Mouse (Mus musculus): Measurements from ENCODE around the gene Ksr2. TPM values are rescaled to one million over a fixed set of nuclear protein-coding genes. Genes with fewer than 3 reads are reported as not detected.
"Not testable (repeated sequence)": the region's sequence is repeated elsewhere in the genome, so short reads cannot be mapped to it uniquely, and the experiment has no call there.

Ksr2 gene
- polyA plus RNA-seq, 1 experiment from 2014 or later, result 1.1 TPM

DNA sequence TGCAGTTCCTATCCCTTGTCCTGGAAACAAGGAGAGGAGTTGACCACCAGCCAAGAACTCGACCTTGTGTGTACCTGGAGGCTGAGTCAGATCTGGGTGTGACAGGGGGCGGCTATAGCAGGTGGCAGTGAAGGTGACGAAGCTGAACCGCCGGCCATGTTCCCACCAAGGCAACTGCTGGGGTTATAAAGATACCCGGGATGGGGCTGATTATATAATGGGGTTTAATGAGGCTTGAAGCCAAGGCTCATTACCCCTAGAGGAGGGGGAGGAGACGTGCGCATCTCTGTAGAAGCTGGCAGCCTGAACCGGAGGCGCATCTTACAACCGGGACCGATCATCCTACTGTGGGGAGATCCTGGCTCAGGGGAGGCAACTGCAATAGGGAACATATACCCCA is 208.4 kb downstream of the Ksr2 start:
- no peaks in the 10 kb centered on the region for H3K36me3 ChIP-seq
- ATAC-seq (ENCODE audit: insufficient number of reproducible peaks, low FRiP score, low TSS enrichment, low read depth), result no peak
- 65% methylated on average over 12 of the region's 12 CpGs for WGBS
- H3K9ac ChIP-seq, result no peak overlapping the region
- no peak overlapping the region for H3K4me2 ChIP-seq (replicated peaks)
- H3K4me1 ChIP-seq, result no peaks in the 10 kb centered on the region
- H3K27ac ChIP-seq (replicated peaks), result no peak overlapping the region
- H3K4me3 ChIP-seq (replicated peaks), result no peak overlapping the region
- H3K27me3 ChIP-seq, result no peaks in the 10 kb centered on the region
- no peaks in the 10 kb centered on the region for H3K9me3 ChIP-seq (replicated peaks)

DNA sequence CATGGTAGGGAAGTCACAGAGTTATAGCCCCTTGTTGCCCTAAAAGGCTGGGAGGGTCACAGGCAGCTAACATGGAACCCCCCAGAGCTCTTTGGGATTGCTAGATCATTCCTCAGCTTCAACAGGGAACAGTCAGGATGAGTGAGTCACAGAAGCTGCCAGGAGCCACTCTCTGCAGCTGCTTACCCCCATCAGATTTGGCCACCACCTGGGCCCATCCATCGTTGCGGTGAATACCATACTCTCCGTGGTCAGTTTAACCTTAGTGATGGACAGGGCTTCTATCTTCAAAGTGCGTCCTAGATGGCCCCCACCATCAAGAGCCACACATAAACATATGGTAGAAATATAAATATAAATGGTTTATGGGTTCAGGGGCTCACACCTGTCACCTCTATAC is 209.4 kb downstream of the Ksr2 start:
- H3K4me2 ChIP-seq (replicated peaks); ATAC-seq (ENCODE audit: insufficient number of reproducible peaks, low FRiP score, low TSS enrichment, low read depth); H3K27ac ChIP-seq (replicated peaks); H3K9ac ChIP-seq; H3K36me3 ChIP-seq; H3K9me3 ChIP-seq (replicated peaks); H3K4me1 ChIP-seq; H3K4me3 ChIP-seq (replicated peaks); H3K27me3 ChIP-seq: not testable (repeated sequence)
- 72% methylated on average over 4 of the region's 4 CpGs for WGBS

DNA sequence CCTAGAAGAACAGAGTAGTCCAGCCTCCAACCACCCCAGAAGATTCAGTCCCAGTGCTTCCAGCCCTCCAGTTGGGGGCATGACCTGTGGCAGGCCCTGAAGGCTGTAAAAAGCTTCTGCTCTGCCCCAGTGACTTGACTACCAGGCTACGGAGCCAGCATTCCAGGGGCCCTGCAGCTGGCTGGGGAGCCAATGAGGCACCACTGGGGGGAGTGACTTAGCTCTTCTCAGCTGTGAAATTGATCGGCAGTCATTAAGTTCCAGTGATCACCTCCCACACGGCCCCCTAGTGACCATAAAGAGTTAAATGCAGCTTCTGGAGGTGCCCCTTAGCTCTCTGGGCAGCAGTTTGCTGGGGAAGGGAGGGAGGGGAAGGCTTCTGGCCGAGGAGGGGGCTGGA is 213.1 kb downstream of the Ksr2 start:
- H3K4me3 ChIP-seq (replicated peaks), result no peak overlapping the region
- no peak for ATAC-seq (ENCODE audit: insufficient number of reproducible peaks, low FRiP score, low TSS enrichment, low read depth)
- H3K27ac ChIP-seq (replicated peaks), result no peak overlapping the region
- H3K4me2 ChIP-seq (replicated peaks), result no peak overlapping the region
- H3K27me3 ChIP-seq, result no peaks in the 10 kb centered on the region
- H3K4me1 ChIP-seq, result no peaks in the 10 kb centered on the region
- H3K9me3 ChIP-seq (replicated peaks), result no peaks in the 10 kb centered on the region
- WGBS, result 9% methylated on average over 4 of the region's 4 CpGs
- no peak overlapping the region for H3K9ac ChIP-seq
- H3K36me3 ChIP-seq, result no peaks in the 10 kb centered on the region

DNA sequence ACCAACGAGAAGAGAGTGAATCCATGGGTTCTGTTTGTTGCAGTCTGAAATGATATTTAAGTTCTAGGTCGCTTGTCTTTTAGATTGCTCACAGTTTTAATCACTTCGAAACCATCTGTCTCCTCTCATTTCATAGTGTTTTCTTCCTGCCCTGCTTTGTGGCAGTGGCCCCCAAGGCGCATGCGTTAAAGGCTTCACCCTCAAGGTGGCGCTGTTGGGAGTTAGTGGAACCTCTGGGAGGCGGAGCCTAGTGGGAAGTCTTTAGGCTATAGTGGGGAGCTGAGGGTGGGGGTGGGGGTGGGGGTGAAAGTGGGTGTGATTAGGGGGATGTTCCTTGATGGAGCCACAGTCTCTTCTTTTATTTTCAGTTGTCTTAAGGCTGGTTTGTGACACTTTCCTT is 214.6 kb downstream of the Ksr2 start:
- WGBS, result 48% methylated on average over 7 of the region's 7 CpGs
- no peak overlapping the region for H3K4me3 ChIP-seq (replicated peaks)
- no peaks in the 10 kb centered on the region for H3K4me1 ChIP-seq
- H3K36me3 ChIP-seq, result no peaks in the 10 kb centered on the region
- H3K4me2 ChIP-seq (replicated peaks), result no peak overlapping the region
- ATAC-seq (ENCODE audit: insufficient number of reproducible peaks, low FRiP score, low TSS enrichment, low read depth), result no peak
- H3K9ac ChIP-seq, result no peak overlapping the region
- H3K27me3 ChIP-seq, result no peaks in the 10 kb centered on the region
- no peak overlapping the region for H3K27ac ChIP-seq (replicated peaks)
- no peaks in the 10 kb centered on the region for H3K9me3 ChIP-seq (replicated peaks)

DNA sequence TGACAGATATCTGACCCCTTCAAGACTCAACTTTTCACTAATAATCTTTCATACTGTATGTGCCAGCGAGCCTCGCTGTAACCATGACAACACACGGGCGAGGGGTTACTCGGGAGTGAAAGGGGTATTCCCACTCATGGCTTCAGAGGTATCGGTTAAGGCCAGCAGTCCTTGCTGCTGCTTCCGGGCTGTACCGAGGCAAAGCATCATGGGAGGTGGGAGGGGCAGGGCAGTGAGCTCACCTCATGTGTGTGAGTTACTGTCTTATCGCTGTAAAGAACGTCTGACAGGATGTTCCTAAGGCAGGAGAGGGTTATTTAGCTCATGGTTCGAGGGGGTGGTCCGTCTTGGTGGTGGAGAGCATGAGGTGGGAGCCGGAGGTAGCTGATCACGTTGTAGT is 215.8 kb downstream of the Ksr2 start:
- H3K36me3 ChIP-seq, result no peaks in the 10 kb centered on the region
- no peak overlapping the region for H3K9ac ChIP-seq
- no peaks in the 10 kb centered on the region for H3K27me3 ChIP-seq
- ATAC-seq (ENCODE audit: insufficient number of reproducible peaks, low FRiP score, low TSS enrichment, low read depth), result no peak
- 88% methylated on average over 14 of the region's 14 CpGs for WGBS
- no peaks in the 10 kb centered on the region for H3K9me3 ChIP-seq (replicated peaks)
- H3K4me1 ChIP-seq, result no peaks in the 10 kb centered on the region
- no peak overlapping the region for H3K4me2 ChIP-seq (replicated peaks)
- no peak overlapping the region for H3K27ac ChIP-seq (replicated peaks)
- H3K4me3 ChIP-seq (replicated peaks), result no peak overlapping the region

DNA sequence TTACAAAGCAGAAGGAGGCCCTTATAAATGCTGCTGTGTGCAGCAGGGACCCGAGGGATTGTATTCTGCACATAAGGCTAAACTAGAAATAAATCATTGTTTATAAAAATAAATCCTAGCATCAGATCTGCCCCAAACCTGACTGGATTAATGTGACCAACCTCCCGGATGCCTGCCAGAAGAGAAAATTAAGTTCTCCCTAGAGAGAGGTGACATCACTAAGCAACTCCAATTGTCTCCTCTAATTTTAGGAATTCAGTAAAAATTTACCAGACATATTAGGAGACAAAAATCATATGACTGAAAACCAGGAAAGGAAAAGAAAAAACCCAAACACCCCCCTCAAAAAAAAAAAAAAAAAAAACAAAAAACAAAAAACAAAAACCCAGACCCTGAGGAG is 221.4 kb downstream of the Ksr2 start:
- Histone ChIP-seq H3K27ac (replicated peaks) (no peak overlapping the region), H3K4me1 (no peaks in the 10 kb centered on the region), H3K36me3 (no peaks in the 10 kb centered on the region), H3K27me3 (no peaks in the 10 kb centered on the region), H3K4me3 (replicated peaks) (no peak overlapping the region), H3K9me3 (replicated peaks) (no peaks in the 10 kb centered on the region), H3K9ac (no peak overlapping the region), H3K4me2 (replicated peaks) (no peak overlapping the region)
- WGBS, result 61% methylated on average over 2 of the region's 2 CpGs
- ATAC-seq (ENCODE audit: insufficient number of reproducible peaks, low FRiP score, low TSS enrichment, low read depth), result no peak

DNA sequence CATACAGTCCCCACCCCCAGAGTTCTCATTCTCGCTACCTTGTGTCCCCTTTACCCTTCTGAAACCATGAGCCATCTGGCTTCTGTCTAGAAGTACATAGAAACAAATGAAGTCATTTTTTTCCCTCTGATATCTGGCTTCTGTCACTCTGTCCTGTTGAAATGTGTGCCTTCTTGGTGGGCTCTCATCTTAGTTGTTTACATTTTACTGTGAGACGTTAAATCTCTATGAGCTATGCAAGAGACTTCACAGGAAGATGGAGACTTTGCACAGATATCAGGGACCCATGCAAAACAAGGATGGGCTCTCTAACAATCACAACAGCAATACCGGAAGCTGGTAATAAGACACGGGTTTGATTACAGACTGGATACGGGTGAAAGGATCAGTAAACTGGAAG is 222.0 kb downstream of the Ksr2 start:
- no peak for ATAC-seq (ENCODE audit: insufficient number of reproducible peaks, low FRiP score, low TSS enrichment, low read depth)
- no peak overlapping the region for H3K27ac ChIP-seq (replicated peaks)
- H3K4me1 ChIP-seq, result no peaks in the 10 kb centered on the region
- H3K9ac ChIP-seq, result no peak overlapping the region
- H3K4me2 ChIP-seq (replicated peaks), result no peak overlapping the region
- H3K27me3 ChIP-seq, result no peaks in the 10 kb centered on the region
- no peaks in the 10 kb centered on the region for H3K36me3 ChIP-seq
- H3K9me3 ChIP-seq (replicated peaks), result no peaks in the 10 kb centered on the region
- no peak overlapping the region for H3K4me3 ChIP-seq (replicated peaks)
- WGBS, result 65% methylated on average over 5 of the region's 5 CpGs

DNA sequence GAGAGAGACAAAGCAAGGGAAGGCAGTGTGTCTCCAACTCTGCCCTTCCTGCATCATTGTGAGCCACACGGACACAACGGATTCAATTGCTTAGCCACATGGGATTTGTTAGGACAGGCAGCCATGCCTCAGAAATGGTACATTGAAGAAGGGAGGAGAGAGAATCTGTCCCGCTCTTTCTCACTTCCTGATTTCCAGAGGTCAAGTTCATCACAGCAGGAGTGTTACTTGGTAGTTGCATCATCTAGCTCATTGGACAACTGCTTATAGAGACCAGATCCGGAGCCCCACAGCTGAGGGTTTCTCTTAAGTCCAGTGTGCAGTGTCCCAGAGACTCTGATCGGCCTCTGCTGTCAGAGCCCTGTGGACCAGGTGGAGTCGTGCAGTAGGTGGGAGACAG is 227.8 kb downstream of the Ksr2 start:
- Histone ChIP-seq H3K4me2 (replicated peaks) (no peak overlapping the region), H3K4me3 (replicated peaks) (no peak overlapping the region), H3K27me3 (no peaks in the 10 kb centered on the region), H3K4me1 (no peaks in the 10 kb centered on the region), H3K27ac (replicated peaks) (no peak overlapping the region), H3K36me3 (no peaks in the 10 kb centered on the region), H3K9ac (no peak overlapping the region), H3K9me3 (replicated peaks) (no peaks in the 10 kb centered on the region)
- 71% methylated on average over 6 of the region's 6 CpGs for WGBS
- no peak for ATAC-seq (ENCODE audit: insufficient number of reproducible peaks, low FRiP score, low TSS enrichment, low read depth)

DNA sequence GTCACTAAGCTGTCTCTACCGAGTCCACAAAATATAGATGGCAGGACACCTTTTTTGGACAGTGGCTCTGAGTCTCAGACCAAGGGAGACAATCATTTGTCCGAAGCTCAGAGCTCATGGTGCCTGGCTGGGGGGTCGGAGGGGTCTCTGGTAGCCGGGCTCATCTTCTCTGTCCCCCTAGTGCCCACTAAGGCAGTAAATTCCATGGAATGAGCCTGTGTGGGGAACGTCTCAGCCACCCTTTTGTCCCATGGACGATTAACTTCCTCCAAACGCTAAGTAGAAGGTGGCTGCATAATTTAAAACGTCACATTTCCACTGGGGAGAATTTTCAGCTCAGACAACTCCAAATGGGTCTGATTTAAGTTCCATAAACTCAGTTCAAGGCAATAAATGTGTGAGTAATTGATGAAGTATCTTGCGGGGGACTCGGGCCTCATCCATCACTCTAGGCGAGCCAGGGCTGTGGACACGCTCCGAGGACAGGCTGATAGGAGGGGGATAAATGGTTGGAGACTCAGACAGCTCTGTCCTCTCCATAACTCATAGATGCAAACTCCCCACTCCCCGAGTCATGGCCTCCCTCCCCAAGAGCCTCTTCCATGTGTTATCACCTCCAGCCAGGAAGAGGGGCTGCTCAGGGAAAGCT is 237.6 kb downstream of the Ksr2 start:
- Histone ChIP-seq H3K9ac (no peak overlapping the region), H3K36me3 (no peaks in the 10 kb centered on the region), H3K4me1 (no peaks in the 10 kb centered on the region), H3K9me3 (replicated peaks) (no peaks in the 10 kb centered on the region), H3K4me3 (replicated peaks) (no peak overlapping the region), H3K4me2 (replicated peaks) (no peak overlapping the region), H3K27me3 (no peaks in the 10 kb centered on the region), H3K27ac (replicated peaks) (no peak overlapping the region)
- ATAC-seq (ENCODE audit: insufficient number of reproducible peaks, low FRiP score, low TSS enrichment, low read depth), result no peak
- WGBS, result 74% methylated on average over 14 of the region's 14 CpGs

DNA sequence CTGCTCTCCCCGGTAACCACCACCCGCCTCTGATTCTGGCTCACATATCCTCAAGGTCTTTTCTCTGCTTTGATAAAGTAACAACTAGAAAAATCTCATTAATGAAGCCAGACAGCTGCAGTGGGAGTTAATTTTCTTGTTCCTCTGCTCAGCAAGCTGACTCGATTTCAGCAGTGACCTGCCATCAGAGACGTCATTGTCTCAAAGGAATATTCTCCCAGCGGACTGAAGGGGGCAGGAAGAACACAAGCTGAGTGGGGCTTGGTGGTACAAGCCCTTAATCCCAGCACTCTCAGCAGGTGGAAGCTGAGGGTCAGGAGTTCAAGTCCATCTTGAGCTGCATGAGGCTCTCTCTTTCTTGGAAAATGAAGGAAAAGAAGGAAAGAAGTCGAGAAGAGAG is 244.8 kb downstream of the Ksr2 start:
- no peaks in the 10 kb centered on the region for H3K36me3 ChIP-seq
- ATAC-seq (ENCODE audit: insufficient number of reproducible peaks, low FRiP score, low TSS enrichment, low read depth), result no peak; the same call in 1 of the 2 replicates
- H3K4me1 ChIP-seq, result no peaks in the 10 kb centered on the region
- H3K9ac ChIP-seq, result no peak overlapping the region
- WGBS, result 30% methylated on average over 6 of the region's 6 CpGs
- no peak overlapping the region for H3K4me2 ChIP-seq (replicated peaks)
- H3K27me3 ChIP-seq, result no peaks in the 10 kb centered on the region
- H3K9me3 ChIP-seq (replicated peaks), result no peaks in the 10 kb centered on the region
- no peak overlapping the region for H3K4me3 ChIP-seq (replicated peaks)
- H3K27ac ChIP-seq (replicated peaks), result no peak overlapping the region

DNA sequence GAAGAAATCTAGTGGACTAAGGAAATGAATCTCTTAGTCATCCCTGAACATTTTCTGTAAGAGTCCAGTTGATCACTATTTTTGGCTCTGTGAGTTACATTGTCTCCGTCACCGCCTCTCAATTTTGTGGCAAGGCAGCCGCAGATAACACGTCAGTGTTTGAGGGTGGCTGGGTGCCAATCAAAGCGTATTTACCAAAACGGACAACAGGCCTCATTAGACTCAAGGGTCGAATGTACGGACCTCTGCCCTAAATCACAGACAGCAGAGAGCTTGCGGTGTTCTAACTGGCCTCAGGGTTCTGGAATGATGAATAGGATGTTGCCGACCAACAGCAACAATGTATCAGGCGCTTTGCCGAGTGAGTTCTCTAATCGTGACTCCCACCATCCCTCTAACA is 245.8 kb downstream of the Ksr2 start:
- Histone ChIP-seq H3K4me1 (no peaks in the 10 kb centered on the region), H3K4me3 (replicated peaks) (no peak overlapping the region), H3K9me3 (replicated peaks) (no peaks in the 10 kb centered on the region), H3K36me3 (no peaks in the 10 kb centered on the region), H3K27ac (replicated peaks) (no peak overlapping the region), H3K9ac (no peak overlapping the region), H3K27me3 (no peaks in the 10 kb centered on the region), H3K4me2 (replicated peaks) (no peak overlapping the region)
- 69% methylated on average over 13 of the region's 13 CpGs for WGBS
- no peak for ATAC-seq (ENCODE audit: insufficient number of reproducible peaks, low FRiP score, low TSS enrichment, low read depth)

DNA sequence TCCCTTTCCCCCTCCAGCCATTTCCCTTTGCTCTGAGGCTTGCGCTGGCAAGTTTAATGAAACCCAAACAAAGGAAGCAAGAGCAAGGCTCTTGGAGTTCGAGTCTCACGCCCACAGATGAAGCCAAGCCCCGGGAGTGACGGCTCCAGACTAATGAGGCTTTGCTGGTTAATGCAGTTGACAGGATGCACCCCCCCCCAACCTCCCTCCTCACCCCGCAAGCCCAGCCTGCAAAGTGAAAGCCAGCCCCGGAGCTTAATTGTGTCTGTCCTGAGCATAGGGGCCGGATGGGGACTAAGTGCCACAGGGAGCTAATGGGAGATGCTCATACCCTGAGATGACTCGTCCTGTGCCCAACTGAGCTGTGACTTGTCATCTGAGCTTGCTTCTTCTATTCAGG is 251.4 kb downstream of the Ksr2 start:
- Histone ChIP-seq H3K9ac (no peak overlapping the region), H3K27me3 (no peaks in the 10 kb centered on the region), H3K27ac (replicated peaks) (no peak overlapping the region), H3K9me3 (replicated peaks) (no peaks in the 10 kb centered on the region), H3K4me1 (peaks cover 8% of the 10 kb centered on the region; the same call in 1 of the 2 replicates), H3K36me3 (no peaks in the 10 kb centered on the region), H3K4me3 (replicated peaks) (no peak overlapping the region), H3K4me2 (replicated peaks) (peak overlapping the region; percentile 23)
- no peak for ATAC-seq (ENCODE audit: insufficient number of reproducible peaks, low FRiP score, low TSS enrichment, low read depth)
- 7% methylated on average over 9 of the region's 9 CpGs for WGBS

All from embryonic facial prominence, embryonic 15.5 days (tissue).